Mouse (Mus musculus) left cerebral cortex, adult 2 months (tissue): Measurements from ENCODE around the gene Cstf3. TPM values are rescaled to one million over a fixed set of nuclear protein-coding genes. Genes with fewer than 3 reads are reported as not detected.

Source experiments
- DNase-seq, 2 experiments: peaks; one replicate each; pipeline ENCODE4 v3.0.0; 2021 to 2022; ENCODE audit warnings: low spot score in 2 of 2, mixed read lengths in 1 of 2; ENCODE audit errors: extremely low spot score in 1 of 2
- H3K27ac ChIP-seq: fragments of 200-600 bp; 2 replicates; pipeline ENCODE4 v1.8.1; 2022
- H3K4me3 ChIP-seq: fragments of 200-600 bp; 2 replicates; pipeline ENCODE4 v1.8.1; 2022
- CTCF ChIP-seq: fragments of 200-600 bp; IDR thresholded peaks from 2 replicates; pipeline ENCODE4 v1.8.1; 2022; ENCODE audit warnings: antibody characterized with exemption, mild to moderate bottlenecking, moderate library complexity
- intact Hi-C: fragments of 180-260 bp; cut with DNase I; formaldehyde crosslinking; loops from one replicate; pipeline ENCODE4 v1.15.1; 2025
- total RNA-seq, 2 experiments: library from RNA; stranded (reverse); gene quantifications; 2 replicates each; pipeline ENCODE4 v1.2.3; 2021

The Cstf3 gene
- total RNA-seq, 2 experiments from 2014 or later = 43.1 to 46.2 TPM

DNA sequence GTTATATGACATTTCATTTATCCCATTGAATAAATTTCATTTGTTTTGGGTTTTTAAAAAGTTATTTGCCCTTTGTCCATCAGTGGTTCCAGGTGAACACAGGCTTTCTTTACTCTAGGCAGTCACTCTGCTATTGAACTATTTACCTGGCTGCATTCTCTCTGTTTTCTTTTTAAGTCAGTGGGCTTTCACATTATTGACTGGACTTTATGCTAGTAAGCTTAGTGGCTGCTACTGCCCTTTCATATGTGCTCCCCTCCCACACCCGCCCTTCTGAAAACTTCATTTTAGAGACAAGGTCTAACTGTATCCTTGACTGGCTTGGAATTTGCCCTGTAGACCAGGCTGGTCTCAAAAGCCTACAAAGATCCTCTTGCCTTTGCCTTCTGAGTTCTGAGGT is 15.2 kb downstream of the Cstf3 start:
- DNase-seq = no peak
- no peak overlapping the region for H3K4me3 ChIP-seq
- TF ChIP-seq CTCF = no peak
- H3K27ac ChIP-seq = no peak overlapping the region
- intact Hi-C loops = no loop called here

DNA sequence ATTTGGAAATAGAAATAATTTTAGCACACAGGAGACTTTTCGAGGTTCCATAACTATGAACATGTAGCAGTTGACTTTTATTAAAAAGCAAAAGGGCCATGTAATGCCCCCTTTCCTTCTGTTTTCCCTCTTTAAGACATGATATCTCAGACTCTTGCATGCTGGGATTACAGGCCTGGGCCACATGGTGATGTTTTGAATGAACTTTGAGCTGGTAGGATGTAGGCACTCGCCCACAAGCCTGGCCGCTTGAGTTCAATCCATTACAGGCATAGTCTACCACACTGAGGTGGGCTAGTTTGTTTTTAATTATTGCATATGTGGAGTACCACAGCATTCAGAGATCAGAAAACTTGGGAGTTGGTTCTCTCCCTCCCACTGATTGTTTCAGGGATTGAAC is 24.5 kb downstream of the Cstf3 start:
- TF ChIP-seq CTCF = no peak
- no peak for DNase-seq
- intact Hi-C loops = no loop called here

DNA sequence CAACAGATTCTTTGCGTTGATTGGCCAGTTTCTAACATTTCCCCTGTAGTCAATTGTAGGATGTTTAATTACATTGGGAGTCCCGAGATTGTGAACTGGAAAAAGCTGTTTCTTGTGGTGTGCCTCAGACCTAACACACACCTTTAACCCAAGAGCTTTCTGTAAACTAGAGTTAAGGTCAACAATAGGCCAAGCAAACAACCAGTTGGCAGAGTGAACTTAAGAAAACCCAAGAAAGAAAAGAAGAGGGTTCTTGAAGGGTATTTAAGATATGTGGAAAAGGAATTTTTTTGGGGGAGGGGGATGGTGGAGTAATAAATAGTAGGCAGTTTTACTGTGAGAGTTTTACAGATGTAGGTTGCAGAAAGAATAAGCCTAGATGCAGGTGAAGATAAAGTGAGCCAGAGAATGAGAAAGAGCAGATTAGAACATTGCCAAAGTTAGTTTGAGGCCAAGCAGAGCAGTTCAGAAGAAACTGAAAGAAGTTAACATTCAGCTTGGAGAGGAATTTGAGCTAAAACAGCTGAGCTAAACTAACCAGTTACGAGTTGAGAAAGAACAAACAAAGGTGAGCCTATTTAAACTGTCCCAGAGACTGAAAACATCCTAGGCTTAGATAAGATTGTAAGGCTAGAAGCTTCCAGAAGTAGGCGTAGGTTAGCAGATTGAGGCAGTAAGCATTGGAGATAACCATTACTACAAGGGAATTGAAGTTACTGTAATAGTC is 25.8 kb downstream of the Cstf3 start:
- no peak overlapping the region for H3K4me3 ChIP-seq
- no peak overlapping the region for H3K27ac ChIP-seq
- DNase-seq = no peak
- TF ChIP-seq CTCF = no peak
- intact Hi-C loops = no loop called here

More for the DNA sequence above, 24.5 kb downstream of the Cstf3 start:
- no peak overlapping the region for H3K27ac ChIP-seq
- H3K4me3 ChIP-seq = no peak overlapping the region

DNA sequence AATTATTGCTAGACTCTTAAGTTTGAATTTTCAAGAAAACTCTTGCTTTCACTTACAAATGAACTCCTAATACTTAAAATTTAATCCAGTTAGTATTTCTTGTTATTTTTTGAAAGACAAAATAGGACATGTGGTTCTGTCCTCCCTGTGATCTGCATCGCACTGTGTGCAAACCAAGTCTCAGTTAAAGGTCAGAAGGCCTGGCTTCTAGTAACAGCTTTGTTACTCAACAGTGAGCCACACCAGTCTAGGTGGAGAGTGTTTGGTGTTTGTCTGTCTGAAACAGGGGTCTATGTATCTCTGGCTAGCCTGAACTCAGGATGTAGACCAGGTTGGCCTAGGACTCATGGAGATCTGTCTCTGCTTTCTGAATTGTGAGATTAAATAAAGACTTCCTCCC is 68.3 kb downstream of the Cstf3 start:
- no peak for TF ChIP-seq CTCF
- Histone ChIP-seq H3K27ac (no peak overlapping the region), H3K4me3 (no peak overlapping the region)
- no peak for DNase-seq
- intact Hi-C loops = no loop called here

DNA sequence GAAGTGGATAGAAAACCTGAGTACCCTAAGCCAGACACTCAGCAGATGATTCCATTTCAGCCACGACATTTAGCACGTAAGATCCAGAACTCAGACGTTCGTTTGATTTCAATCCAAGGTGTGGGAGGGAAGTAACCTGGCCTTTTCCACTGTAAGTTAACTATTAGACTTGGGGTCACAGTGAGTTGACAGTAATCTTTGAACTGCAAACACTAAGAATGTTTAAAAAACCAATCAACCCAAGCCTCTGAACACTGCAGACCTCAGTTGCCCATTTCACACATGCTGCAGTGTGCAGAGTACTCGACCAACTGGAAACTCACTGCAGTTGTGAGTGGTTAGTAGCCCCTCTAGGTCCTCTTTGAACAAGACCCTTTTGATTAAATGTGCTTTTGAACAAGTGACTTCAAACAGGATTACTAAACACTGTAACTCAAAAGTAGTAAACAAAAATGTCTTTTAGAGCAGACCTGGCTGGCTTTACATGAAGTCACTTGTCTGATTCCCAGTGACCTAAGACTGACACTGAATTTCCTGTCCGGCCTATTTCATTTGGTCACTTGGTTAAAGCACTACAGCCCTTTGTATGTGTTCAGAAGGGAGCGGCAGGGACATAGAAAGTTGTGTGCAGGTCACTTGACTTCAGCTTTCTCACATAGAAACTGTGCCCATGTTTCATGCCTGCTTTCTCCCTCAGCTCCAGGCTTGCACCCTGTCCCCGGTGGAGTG is 73.2 kb downstream of the Cstf3 start:
- intact Hi-C loops = no loop called here
- TF ChIP-seq CTCF = no peak

DNA sequence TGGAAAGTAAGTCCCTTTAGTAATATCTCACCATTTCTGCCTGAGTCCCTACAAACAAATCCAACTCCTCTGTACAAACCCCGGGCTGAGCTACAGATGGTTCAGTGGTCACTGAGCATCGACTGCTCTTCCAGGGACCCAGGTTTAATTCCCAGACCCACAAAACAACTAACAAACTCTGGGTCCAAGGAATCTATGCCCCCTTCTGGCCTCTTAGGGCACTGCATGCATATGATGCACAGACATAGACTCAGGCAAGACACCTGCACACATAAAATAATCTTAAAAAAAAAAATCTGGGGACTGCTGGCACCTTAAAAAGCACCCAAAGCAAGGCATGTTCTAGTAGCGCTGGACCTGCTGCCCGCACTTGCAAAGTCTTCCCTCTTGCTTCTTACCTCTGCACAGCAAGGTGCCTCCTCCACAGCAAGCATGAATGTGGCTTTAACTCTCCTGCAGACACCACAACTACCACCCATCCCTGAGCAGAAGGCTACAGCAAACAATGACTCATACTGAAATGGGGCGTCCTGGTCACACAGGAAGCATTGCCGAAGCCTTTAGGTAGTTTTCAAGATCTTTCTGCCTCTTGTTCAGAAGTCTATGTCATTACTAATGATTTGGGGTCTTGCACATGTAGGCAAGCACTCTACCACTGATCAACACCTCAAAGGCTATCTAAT is 78.9 kb downstream of the Cstf3 start:
- Histone ChIP-seq H3K27ac (no peak overlapping the region), H3K4me3 (no peak overlapping the region)
- peak; percentile 31; the same call in 1 of the 2 replicates for TF ChIP-seq CTCF
- no peak for DNase-seq
- intact Hi-C loops = no loop called here

More for the DNA sequence above, 73.2 kb downstream of the Cstf3 start:
- Histone ChIP-seq H3K27ac (no peak overlapping the region), H3K4me3 (no peak overlapping the region)
- no peak for DNase-seq

DNA sequence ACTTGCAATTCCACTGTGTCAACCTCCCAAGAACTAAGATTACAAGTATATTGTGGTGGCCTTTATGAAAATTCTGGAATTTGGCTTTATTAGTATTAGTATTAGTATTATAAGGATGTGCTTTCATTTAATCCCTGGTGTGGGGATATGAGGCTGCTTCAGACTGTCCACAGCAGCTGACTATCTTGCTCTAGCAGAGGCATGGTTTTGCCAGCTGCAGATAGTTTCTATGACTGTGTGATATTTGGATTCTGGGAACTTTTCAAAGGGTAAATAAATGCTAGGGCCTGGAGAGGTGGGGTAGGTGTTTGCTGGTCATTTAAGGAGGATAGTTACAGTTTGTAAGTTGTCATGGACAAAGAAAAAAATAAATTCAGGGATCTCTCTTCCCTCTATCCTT is 81.4 kb downstream of the Cstf3 start:
- Histone ChIP-seq H3K4me3 (no peak overlapping the region), H3K27ac (no peak overlapping the region)
- DNase-seq = no peak
- TF ChIP-seq CTCF = no peak
- intact Hi-C loops = no loop called here

DNA sequence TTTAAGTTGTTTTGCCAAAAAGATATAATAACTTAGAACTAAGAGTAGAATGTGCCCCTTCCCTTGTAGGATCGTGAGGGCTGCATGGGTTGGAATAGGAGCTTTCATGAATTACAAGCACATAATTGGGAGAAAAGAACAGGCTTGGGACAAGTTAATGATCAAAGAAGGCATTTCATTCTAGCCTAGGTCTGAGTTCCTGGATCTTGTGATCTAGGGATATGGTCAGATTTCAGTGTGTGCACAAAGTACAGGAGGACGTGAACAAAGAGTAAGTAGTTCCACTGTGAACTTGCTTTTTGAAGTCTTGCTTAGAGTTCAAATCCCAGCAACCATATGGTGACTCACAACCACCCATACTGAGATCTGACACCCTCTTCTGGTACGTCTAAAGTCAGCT is 87.0 kb downstream of the Cstf3 start:
- intact Hi-C loops = no loop called here
- no peak for DNase-seq
- H3K27ac ChIP-seq = no peak overlapping the region
- no peak overlapping the region for H3K4me3 ChIP-seq
- TF ChIP-seq CTCF = no peak

DNA sequence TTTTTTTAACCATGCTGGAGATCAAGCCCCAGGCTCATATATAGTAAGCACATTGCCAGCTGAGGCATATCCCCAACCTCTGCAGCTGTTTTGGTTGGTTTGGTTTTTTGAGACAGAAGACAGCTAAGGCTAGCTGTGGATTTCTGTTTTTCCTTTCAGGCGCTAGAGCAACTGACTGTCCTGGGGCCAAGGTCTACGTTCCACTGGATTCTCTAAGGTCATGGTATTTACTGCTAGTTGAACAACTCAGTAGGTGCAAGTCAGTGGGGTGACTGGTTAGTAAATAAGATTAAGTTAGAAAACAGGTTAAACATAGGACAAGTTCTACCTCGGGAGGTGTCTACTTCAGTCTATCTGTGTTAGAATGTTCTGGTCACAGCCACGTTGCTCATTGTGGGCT is 94.4 kb downstream of the Cstf3 start:
- no peak for TF ChIP-seq CTCF
- intact Hi-C loops = loop anchor here (2.0 to 10.0 kb wide), 4 partner anchors 58 to 550 kb away; partner anchors contain the start of gene Depdc7
- Histone ChIP-seq H3K4me3 (no peak overlapping the region), H3K27ac (no peak overlapping the region)
- no peak for DNase-seq

DNA sequence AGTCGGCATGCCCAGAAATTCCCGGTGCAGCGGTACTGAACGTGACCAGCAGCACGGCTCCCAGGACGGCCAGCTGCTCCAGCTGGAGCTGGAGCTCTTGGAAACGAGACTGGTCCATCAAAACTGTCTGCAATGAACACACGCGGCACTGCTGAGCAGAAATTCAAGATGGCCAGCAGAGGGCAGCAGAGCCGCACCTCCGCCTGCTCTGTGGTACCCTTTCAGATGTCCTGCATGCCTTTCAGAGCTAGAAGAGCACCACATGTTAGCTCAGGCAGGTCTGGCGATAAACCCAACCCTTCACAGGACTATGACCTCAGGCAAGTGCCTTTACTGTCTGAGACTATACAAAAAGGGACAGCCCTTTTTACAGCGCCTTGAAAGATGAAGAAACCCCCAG is 95.1 kb downstream of the Cstf3 start:
- Histone ChIP-seq H3K4me3 (no peak overlapping the region), H3K27ac (no peak overlapping the region)
- DNase-seq = peak; percentile 76 to 80
- intact Hi-C loops = loop anchor here (2.0 to 10.0 kb wide), 3 partner anchors 57 to 549 kb away; partner anchors contain the start of gene Depdc7
- TF ChIP-seq CTCF = no peak; the same call in none of the 2 replicates

DNA sequence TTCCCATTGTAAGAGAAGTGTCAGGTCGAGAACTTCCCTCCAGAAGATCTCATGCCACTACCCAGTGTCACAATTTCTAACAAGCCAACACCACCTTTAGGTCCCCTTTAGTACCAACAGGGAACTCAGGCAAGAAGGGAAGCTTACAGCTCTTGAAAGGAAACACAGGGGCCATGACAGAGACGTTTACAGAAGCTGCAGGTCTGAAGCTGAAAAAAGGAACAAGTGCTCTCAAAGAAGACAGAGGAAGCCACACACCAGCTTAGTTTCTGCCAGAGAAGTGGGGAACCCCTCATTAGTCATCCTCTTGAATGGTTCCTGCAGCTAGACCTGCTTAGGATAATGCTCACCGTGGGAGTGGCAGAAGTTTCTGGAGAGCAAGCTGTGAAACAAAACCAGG is 96.9 kb downstream of the Cstf3 start:
- DNase-seq = no peak
- Histone ChIP-seq H3K4me3 (no peak overlapping the region), H3K27ac (no peak overlapping the region)
- intact Hi-C loops = loop anchor here (5.0 to 10.0 kb wide), 2 partner anchors 55 to 548 kb away; partner anchors contain the start of gene Depdc7
- TF ChIP-seq CTCF = no peak

DNA sequence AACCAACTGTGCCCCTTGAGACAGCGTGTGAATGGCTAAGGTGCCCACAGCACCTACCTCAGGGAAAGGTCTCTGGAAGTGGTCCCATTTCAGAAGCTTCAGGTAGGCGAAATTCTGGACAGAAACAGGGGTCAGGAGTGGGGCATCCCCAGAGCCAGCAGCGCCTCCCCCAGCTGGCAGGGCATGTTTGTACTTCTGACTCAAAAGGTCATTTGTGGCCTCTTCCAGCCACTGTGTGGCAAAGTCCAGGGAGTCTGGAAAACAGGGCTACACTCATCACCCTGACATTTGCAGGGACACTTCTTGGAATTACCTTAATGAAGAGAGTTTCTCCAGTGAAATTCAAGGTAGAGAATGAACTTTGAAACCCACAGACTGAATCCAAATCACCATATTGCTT is 98.0 kb downstream of the Cstf3 start:
- H3K4me3 ChIP-seq = no peak overlapping the region
- intact Hi-C loops = loop anchor here (5.0 to 10.0 kb wide), 2 partner anchors 54 to 546 kb away; partner anchors contain the start of gene Depdc7
- no peak for DNase-seq
- TF ChIP-seq CTCF = no peak
- no peak overlapping the region for H3K27ac ChIP-seq
